Mouse (Mus musculus) liver, embryonic 14.5 days (tissue): ENCODE data around the gene Gm5622.

ENCODE experiments used
- CTCF ChIP-seq: IDR thresholded peaks from 2 replicates; pipeline ENCODE4 v1.5.1; 2016; ENCODE audit warnings: antibody characterized with exemption, low read depth, control low read depth
- EP300 ChIP-seq: IDR thresholded peaks from 2 replicates; pipeline ENCODE4 v1.6.1; 2016; ENCODE audit warnings: antibody characterized with exemption, low read depth

GRCm38 (mm10) chr14:51507416-51507815, 45.2 kb upstream of the Gm5622 start:
- TF ChIP-seq CTCF (no peak), EP300 (no peak)
